Mouse (Mus musculus): ENCODE measurements around the gene Clta. TPM values are rescaled to one million over a fixed set of nuclear protein-coding genes. Genes with fewer than 3 reads are reported as not detected.

Clta gene
- polyA plus RNA-seq, 1 experiment from 2014 or later, result 169 TPM

- H3K4me3 ChIP-seq, result no peak overlapping the region
- WGBS (ENCODE audit: insufficient replicate concordance), result 89% methylated on average over 20 of the region's 20 CpGs
- H3K9me3 ChIP-seq (replicated peaks), result no peaks in the 10 kb centered on the region
- H3K27me3 ChIP-seq (replicated peaks), result no peaks in the 10 kb centered on the region
- ATAC-seq, result no peak
- H3K9ac ChIP-seq, result 0 out of 2 replicates have a peak overlapping the region, but pooled peaks have one; percentile 25
- H3K4me1 ChIP-seq, result peaks cover 91% of the 10 kb centered on the region
- H3K27ac ChIP-seq, result 0 out of 2 replicates have a peak overlapping the region, but pooled peaks have one; percentile 27
- no peak overlapping the region for H3K4me2 ChIP-seq
- peaks cover 27% of the 10 kb centered on the region for H3K36me3 ChIP-seq
These were observed 33.6 kb upstream of the Clta start for GRCm38 (mm10) chr4:43970393-43971330.

GRCm38 (mm10) chr4:43971541-43972136 is 32.6 kb upstream of the Clta start:
- Histone ChIP-seq H3K4me1 (peaks cover 87% of the 10 kb centered on the region), H3K9me3 (replicated peaks) (no peaks in the 10 kb centered on the region), H3K27ac (peak overlapping the region; percentile 79), H3K4me3 (peak overlapping the region; percentile 9; the same call in 1 of the 2 replicates), H3K36me3 (peaks cover 34% of the 10 kb centered on the region), H3K27me3 (replicated peaks) (no peaks in the 10 kb centered on the region), H3K9ac (peak overlapping the region; percentile 22; the same call in 1 of the 2 replicates), H3K4me2 (peak overlapping the region; percentile 50)
- WGBS (ENCODE audit: insufficient replicate concordance), result 50% methylated on average over 9 of the region's 9 CpGs
- ATAC-seq, result peak; percentile 12; the same call in 1 of the 2 replicates

GRCm38 (mm10) chr4:43972137-43972591 is 32.1 kb upstream of the Clta start:
- Histone ChIP-seq H3K4me3 (peak overlapping the region; percentile 9; the same call in 1 of the 2 replicates), H3K9ac (peak overlapping the region; percentile 22; the same call in 1 of the 2 replicates), H3K27me3 (replicated peaks) (no peaks in the 10 kb centered on the region), H3K36me3 (peaks cover 36% of the 10 kb centered on the region), H3K4me2 (peak overlapping the region; percentile 50), H3K27ac (peak overlapping the region; percentile 79), H3K4me1 (peaks cover 82% of the 10 kb centered on the region), H3K9me3 (replicated peaks) (no peaks in the 10 kb centered on the region)
- 5% methylated on average over 8 of the region's 8 CpGs for WGBS (ENCODE audit: insufficient replicate concordance)
- ATAC-seq, result peak; percentile 49

- WGBS (ENCODE audit: insufficient replicate concordance), result 31% methylated on average over 4 of the region's 4 CpGs
- Histone ChIP-seq H3K4me2 (no peak overlapping the region), H3K9me3 (replicated peaks) (no peaks in the 10 kb centered on the region), H3K9ac (no peak overlapping the region), H3K4me1 (peaks cover 74% of the 10 kb centered on the region), H3K4me3 (no peak overlapping the region), H3K27me3 (replicated peaks) (no peaks in the 10 kb centered on the region), H3K27ac (peak overlapping the region; percentile 64), H3K36me3 (peaks cover 47% of the 10 kb centered on the region)
- no peak for ATAC-seq
These were observed 30.7 kb upstream of the Clta start for GRCm38 (mm10) chr4:43973526-43973981.

GRCm38 (mm10) chr4:43974914-43975616 is 29.2 kb upstream of the Clta start:
- peak; percentile 28; the same call in 1 of the 2 replicates for ATAC-seq
- Histone ChIP-seq H3K4me2 (no peak overlapping the region), H3K27ac (peak overlapping the region; percentile 64; the same call in 1 of the 2 replicates), H3K36me3 (peaks cover 48% of the 10 kb centered on the region), H3K9me3 (replicated peaks) (no peaks in the 10 kb centered on the region), H3K4me1 (peaks cover 66% of the 10 kb centered on the region), H3K27me3 (replicated peaks) (no peaks in the 10 kb centered on the region), H3K4me3 (no peak overlapping the region), H3K9ac (no peak overlapping the region)
- WGBS (ENCODE audit: insufficient replicate concordance), result 57% methylated on average over 10 of the region's 10 CpGs

GRCm38 (mm10) chr4:43976223-43976740 is 28.0 kb upstream of the Clta start:
- Histone ChIP-seq H3K36me3 (peaks cover 38% of the 10 kb centered on the region), H3K4me1 (peaks cover 58% of the 10 kb centered on the region), H3K27me3 (replicated peaks) (no peaks in the 10 kb centered on the region), H3K9ac (no peak overlapping the region), H3K27ac (peak overlapping the region; percentile 26; the same call in 1 of the 2 replicates), H3K4me3 (no peak overlapping the region), H3K9me3 (replicated peaks) (no peaks in the 10 kb centered on the region), H3K4me2 (no peak overlapping the region)
- no peak for ATAC-seq
- WGBS (ENCODE audit: insufficient replicate concordance), result 82% methylated on average over 6 of the region's 6 CpGs

- Histone ChIP-seq H3K36me3 (peaks cover 34% of the 10 kb centered on the region), H3K27ac (peak overlapping the region; percentile 53), H3K4me2 (no peak overlapping the region), H3K4me1 (peaks cover 48% of the 10 kb centered on the region), H3K9me3 (replicated peaks) (no peaks in the 10 kb centered on the region), H3K27me3 (replicated peaks) (0 out of 2 replicates have a peak, but pooled peaks cover 5% of the 10 kb centered on the region), H3K4me3 (no peak overlapping the region), H3K9ac (no peak overlapping the region)
- no peak for ATAC-seq
- 60% methylated on average over 17 of the region's 17 CpGs for WGBS (ENCODE audit: insufficient replicate concordance)
These were observed 25.5 kb upstream of the Clta start for GRCm38 (mm10) chr4:43978521-43979443.

GRCm38 (mm10) chr4:43979746-43980145 is 24.5 kb upstream of the Clta start:
- no peak overlapping the region for H3K4me2 ChIP-seq
- peaks cover 39% of the 10 kb centered on the region for H3K4me1 ChIP-seq
- H3K27ac ChIP-seq, result no peak overlapping the region; the same call in 1 of the 2 replicates
- H3K36me3 ChIP-seq, result peaks cover 28% of the 10 kb centered on the region
- ATAC-seq, result no peak
- H3K9me3 ChIP-seq (replicated peaks), result no peaks in the 10 kb centered on the region
- no peak overlapping the region for H3K9ac ChIP-seq
- H3K27me3 ChIP-seq (replicated peaks), result peaks cover 5% of the 10 kb centered on the region; the same call in 1 of the 2 replicates
- no peak overlapping the region for H3K4me3 ChIP-seq
- 78% methylated on average over 3 of the region's 3 CpGs for WGBS (ENCODE audit: insufficient replicate concordance)

- Histone ChIP-seq H3K36me3 (peaks cover 27% of the 10 kb centered on the region), H3K4me3 (no peak overlapping the region), H3K27me3 (replicated peaks) (peaks cover 5% of the 10 kb centered on the region; the same call in 1 of the 2 replicates), H3K4me2 (no peak overlapping the region), H3K27ac (no peak overlapping the region; the same call in 1 of the 2 replicates), H3K9ac (no peak overlapping the region), H3K9me3 (replicated peaks) (no peaks in the 10 kb centered on the region), H3K4me1 (peaks cover 34% of the 10 kb centered on the region)
- ATAC-seq, result no peak
- WGBS (ENCODE audit: insufficient replicate concordance), result 73% methylated on average over 4 of the region's 4 CpGs
These were observed 24.0 kb upstream of the Clta start for GRCm38 (mm10) chr4:43980236-43980635.

GRCm38 (mm10) chr4:43980846-43981245 is 23.4 kb upstream of the Clta start:
- Histone ChIP-seq H3K4me2 (no peak overlapping the region), H3K4me3 (no peak overlapping the region), H3K27me3 (replicated peaks) (peaks cover 8% of the 10 kb centered on the region; the same call in 1 of the 2 replicates), H3K4me1 (peaks cover 32% of the 10 kb centered on the region), H3K9me3 (replicated peaks) (no peaks in the 10 kb centered on the region), H3K36me3 (peaks cover 26% of the 10 kb centered on the region), H3K27ac (no peak overlapping the region), H3K9ac (no peak overlapping the region)
- no peak for ATAC-seq
- WGBS (ENCODE audit: insufficient replicate concordance), result 90% methylated on average over 6 of the region's 6 CpGs
